Mouse (Mus musculus): ENCODE measurements around the gene Bglap2.
"Not testable (repeated sequence)": the region's sequence is repeated elsewhere in the genome, so short reads cannot be mapped to it uniquely, and the experiment has no call there.

Gene Bglap2

DNA sequence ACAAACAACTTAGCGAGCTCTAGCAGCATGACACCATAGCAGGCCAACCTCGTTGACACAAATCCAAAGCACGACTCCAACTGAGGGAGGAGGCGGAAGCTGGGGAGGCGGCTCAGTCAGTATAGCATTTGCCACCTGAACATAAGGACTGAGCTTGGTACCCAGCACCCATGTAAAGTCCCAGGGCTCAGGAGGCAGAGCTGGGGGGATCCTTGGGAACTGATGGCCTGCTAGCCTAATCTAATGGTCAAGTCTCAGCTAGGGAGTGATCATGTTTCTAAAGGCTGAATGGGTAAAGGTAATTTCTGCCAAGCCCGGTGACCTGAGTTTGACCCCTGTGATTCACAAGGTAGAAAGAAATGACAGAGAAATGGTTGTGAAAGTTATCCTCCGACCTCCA lies 29.0 kb upstream of the Bglap2 start:
- ChIA-PET CTCF (interaction anchor here (0.5 to 7.2 kb wide), 87 partner anchors 8 to 274 kb away, joined by 3 to 190 read pairs (median 4); partner anchors contain the start of genes Slc25a44 (in 3 of the 4), Cct3 (in 1 of the 4), Lmna (in 1 of the 4) and Paqr6 (in 1 of the 4)), POLR2A (interaction anchor here (0.6 to 8.6 kb wide), 62 partner anchors 8 to 1645 kb away, joined by 3 to 120 read pairs (median 4); partner anchors contain the start of genes Slc25a44 (in 3 of the 4), Smg5 (in 3 of the 4), Tmem79 (in 3 of the 4) and Sema4a (in 2 of the 4))

- POLR2A ChIA-PET: interaction anchor here (0.6 to 8.6 kb wide), 61 partner anchors 8 to 1646 kb away, joined by 3 to 120 read pairs (median 4); partner anchors contain the start of genes Slc25a44 (in 3 of the 4), Smg5 (in 3 of the 4), Tmem79 (in 3 of the 4) and Sema4a (in 2 of the 4)
- CTCF ChIA-PET: interaction anchor here (0.5 to 7.2 kb wide), 88 partner anchors 8 to 274 kb away, joined by 3 to 190 read pairs (median 4); partner anchors contain the start of genes Slc25a44 (in 3 of the 4), Cct3 (in 1 of the 4), Lmna (in 1 of the 4) and Paqr6 (in 1 of the 4)
These were observed 28.6 kb upstream of the Bglap2 start for GRCm38 (mm10) chr3:88407090-88407489.

GRCm38 (mm10) chr3:88403522-88404230 lies 25.2 kb upstream of the Bglap2 start:
- POLR2A ChIA-PET: interaction anchor here in 1 of 4 experiments (0.7 to 1.6 kb wide), 4 partner anchors 14 to 355 kb away, joined by 3 to 5 read pairs (median 4); partner anchors contain the start of gene Slc25a44
- CTCF ChIA-PET: interaction anchor here in 2 of 4 experiments (0.6 to 7.2 kb wide), 3 partner anchors 66 to 375 kb away, joined by 5 to 190 read pairs (median 5); no protein-coding TSS in a partner anchor

GRCm38 (mm10) chr3:88398666-88399065 lies 20.2 kb upstream of the Bglap2 start:
- CTCF ChIA-PET: interaction anchor here in 1 of 4 experiments (1.6 kb wide), 1 partner anchor 9 kb away, joined by 9 read pairs; no protein-coding TSS in a partner anchor
- POLR2A ChIA-PET: interaction anchor here in 2 of 4 experiments (1.2 to 7.0 kb wide), 4 partner anchors 10 to 68 kb away, joined by 3 to 50 read pairs (median 26); partner anchors contain the start of genes Pmf1 (in 2 of the 2) and Slc25a44 (in 1 of the 2)

DNA sequence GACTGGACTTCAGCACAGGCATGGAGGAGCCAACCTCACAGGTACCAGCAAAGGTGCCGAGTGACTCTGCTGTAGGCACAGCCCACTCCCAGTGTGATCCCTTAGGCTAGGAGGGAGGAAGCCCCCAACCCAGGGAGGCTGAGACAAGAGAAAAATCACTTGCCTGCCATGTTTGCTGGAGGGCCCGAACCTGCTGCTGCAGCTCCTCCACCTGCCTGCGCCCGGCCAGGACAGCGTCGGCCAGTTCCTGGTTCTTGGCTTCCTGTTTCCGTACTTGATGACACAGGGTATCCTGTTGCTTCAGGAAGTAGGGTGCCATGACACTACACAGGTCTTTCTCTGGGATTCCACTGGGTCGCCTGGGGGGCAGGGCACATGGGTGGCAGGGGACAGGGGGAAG lies 17.2 kb upstream of the Bglap2 start:
- ChIA-PET CTCF (interaction anchor here in 3 of 4 experiments (1.1 to 1.7 kb wide), 4 partner anchors 12 to 71 kb away, joined by 3 to 5 read pairs (median 3); no protein-coding TSS in a partner anchor), POLR2A (interaction anchor here in 3 of 4 experiments (0.6 to 7.0 kb wide), 8 partner anchors 13 to 173 kb away, joined by 3 to 50 read pairs (median 6); partner anchors contain the start of genes Pmf1 (in 2 of the 3), Lamtor2 (in 1 of the 3), Smg5 (in 1 of the 3) and Tmem79 (in 1 of the 3))

DNA sequence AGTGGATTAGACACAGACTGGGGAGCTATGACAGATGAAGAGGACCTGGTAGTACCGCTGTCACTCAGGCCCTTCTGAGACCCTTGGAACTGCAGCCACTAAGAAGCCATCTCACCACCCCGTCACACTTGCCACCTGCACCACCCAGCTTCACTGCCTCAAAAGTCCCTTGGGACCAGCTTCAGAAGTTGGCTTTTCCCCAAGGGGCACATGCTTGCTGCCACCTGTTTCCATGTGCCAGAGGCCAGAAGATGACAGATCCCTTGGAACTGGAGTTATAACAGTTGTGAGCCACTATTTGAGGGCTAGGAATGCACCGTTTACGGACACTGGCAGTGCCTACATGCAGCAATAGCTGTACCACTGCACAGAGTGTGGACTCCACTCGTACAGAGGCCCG lies 16.8 kb upstream of the Bglap2 start:
- CTCF ChIA-PET: interaction anchor here in 3 of 4 experiments (1.1 to 1.7 kb wide), 5 partner anchors 12 to 72 kb away, joined by 3 to 5 read pairs (median 3); no protein-coding TSS in a partner anchor
- POLR2A ChIA-PET: interaction anchor here in 3 of 4 experiments (1.0 to 7.0 kb wide), 8 partner anchors 12 to 173 kb away, joined by 3 to 50 read pairs (median 4); partner anchors contain the start of genes Pmf1 (in 2 of the 3), Smg5 (in 1 of the 3) and Tmem79 (in 1 of the 3)

GRCm38 (mm10) chr3:88393776-88394375 lies 15.4 kb upstream of the Bglap2 start:
- ChIA-PET CTCF (interaction anchor here in 3 of 4 experiments (1.2 to 1.7 kb wide), 3 partner anchors 14 to 73 kb away, joined by 3 to 5 read pairs (median 5); no protein-coding TSS in a partner anchor), POLR2A (interaction anchor here in 3 of 4 experiments (0.5 to 7.0 kb wide), 8 partner anchors 13 to 166 kb away, joined by 3 to 49 read pairs (median 4); partner anchors contain the start of gene Pmf1 (in 2 of the 3))

- ChIA-PET CTCF (interaction anchor here in 1 of 4 experiments (0.6 kb wide), 1 partner anchor 65 kb away, joined by 5 read pairs; no protein-coding TSS in a partner anchor), POLR2A (interaction anchor here in 1 of 4 experiments (0.6 kb wide), 3 partner anchors 8 to 271 kb away, joined by 3 to 4 read pairs (median 3); partner anchors contain the start of gene Lmna)
These were observed 5.9 kb upstream of the Bglap2 start, which contains the start of gene Bglap for GRCm38 (mm10) chr3:88384364-88384763. TSS of gene Bglap (minus strand) at chr3:88384464.

DNA sequence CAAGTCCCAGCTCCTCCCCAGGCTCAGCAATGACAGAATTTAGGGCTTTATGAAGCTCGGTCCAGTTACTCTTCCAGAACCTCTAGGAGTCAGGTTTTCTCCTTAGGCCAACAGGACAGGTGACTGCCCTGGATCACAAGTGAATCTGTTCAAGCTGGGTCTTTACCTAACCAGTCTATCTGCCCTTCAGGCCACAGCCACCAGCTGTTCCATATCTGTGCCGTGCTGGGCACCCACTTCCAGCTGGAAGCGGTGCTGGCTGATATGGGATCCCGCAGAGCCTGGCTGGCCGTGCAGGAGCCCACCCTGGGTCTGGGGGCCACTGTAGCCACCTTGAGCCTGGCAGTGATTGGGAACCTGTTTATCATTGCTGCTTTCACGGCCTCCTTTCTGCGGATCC lies 3.9 kb upstream of the Bglap2 start:
- ChIA-PET POLR2A (interaction anchor here in 2 of 4 experiments (0.7 to 0.9 kb wide), 2 partner anchors 58 to 67 kb away, joined by 3 read pairs; no protein-coding TSS in a partner anchor), CTCF (interaction anchor here in 1 of 4 experiments (0.7 kb wide), 1 partner anchor 339 kb away, joined by 3 read pairs; the partner anchor contains the start of gene Gpatch4)

GRCm38 (mm10) chr3:88381389-88382315 lies 3.2 kb upstream of the Bglap2 start:
- CTCF ChIA-PET: interaction anchor here in 1 of 4 experiments (0.7 kb wide), 1 partner anchor 339 kb away, joined by 3 read pairs; the partner anchor contains the start of gene Gpatch4
- POLR2A ChIA-PET: interaction anchor here in 2 of 4 experiments (0.7 to 0.9 kb wide), 2 partner anchors 59 to 68 kb away, joined by 3 read pairs; no protein-coding TSS in a partner anchor

- POLR2A ChIA-PET: interaction anchor here in 3 of 4 experiments (0.6 to 1.6 kb wide), 10 partner anchors 8 to 48 kb away, joined by 3 to 11 read pairs (median 4); partner anchors contain the start of genes Pmf1 (in 3 of the 3), Slc25a44 (in 2 of the 3), Smg5 (in 2 of the 3) and Tmem79 (in 2 of the 3)
- CTCF ChIA-PET: interaction anchor here in 1 of 4 experiments (1.0 kb wide), 1 partner anchor 107 kb away, joined by 3 read pairs; no protein-coding TSS in a partner anchor
These were observed 1.9 kb downstream of the Bglap2 start for GRCm38 (mm10) chr3:88376644-88377043.

DNA sequence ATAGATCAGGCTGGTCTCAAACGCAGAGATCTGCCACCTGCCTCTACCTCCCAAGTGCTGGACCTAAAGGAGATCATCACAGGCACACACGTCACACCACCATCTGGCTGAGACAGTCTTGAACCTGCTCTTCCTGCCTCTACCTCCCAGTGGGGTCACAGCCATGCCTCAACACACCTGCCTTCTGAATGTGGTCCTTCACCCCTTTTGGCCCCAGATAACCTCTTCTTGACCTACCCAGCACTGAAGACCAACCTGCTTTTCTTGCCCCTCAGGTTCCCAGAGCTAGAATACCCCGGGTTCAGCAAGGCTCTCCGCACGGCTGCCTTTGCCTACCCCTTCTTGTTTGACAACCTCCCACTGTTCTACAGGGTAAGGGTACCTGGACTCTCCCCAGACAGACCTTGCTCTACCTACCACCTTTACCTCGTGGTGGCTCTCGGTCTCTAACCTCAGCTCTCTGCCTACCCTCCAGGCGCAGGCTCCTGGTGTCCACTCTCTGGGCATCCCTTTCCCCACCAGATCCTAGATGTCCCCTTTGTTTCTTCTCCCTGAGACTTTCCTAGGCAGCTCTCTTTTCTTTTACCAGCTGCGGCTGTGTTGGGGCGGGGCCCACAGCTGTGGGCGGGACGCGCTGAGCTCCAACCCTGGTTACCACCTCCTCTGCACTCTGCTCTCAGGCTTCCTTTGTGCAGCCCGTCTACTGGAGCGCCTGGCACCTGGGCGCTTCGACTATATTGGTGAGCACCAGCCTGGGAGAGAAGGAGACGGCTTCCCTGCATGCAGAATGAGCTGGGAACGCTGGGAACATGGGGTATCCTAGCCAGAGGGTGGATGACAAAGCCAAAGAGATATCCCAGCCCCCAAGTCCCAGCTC lies 2.5 kb downstream of the Bglap2 start:
- ChIA-PET CTCF (interaction anchor here in 2 of 4 experiments (0.6 to 1.0 kb wide), 2 partner anchors 44 to 108 kb away, joined by 3 to 5 read pairs; no protein-coding TSS in a partner anchor), POLR2A (interaction anchor here in 3 of 4 experiments (0.6 to 1.6 kb wide), 16 partner anchors 9 to 924 kb away, joined by 3 to 11 read pairs (median 4); partner anchors contain the start of genes Pmf1 (in 3 of the 3), Slc25a44 (in 2 of the 3), Smg5 (in 2 of the 3) and Tmem79 (in 2 of the 3))

- CTCF ChIA-PET: not testable (repeated sequence)
- POLR2A ChIA-PET: interaction anchor here in 2 of 4 experiments (0.8 to 1.5 kb wide), 3 partner anchors 37 to 88 kb away, joined by 3 to 5 read pairs (median 3); partner anchors contain the start of gene Pmf1 (in 1 of the 2)
These were observed 5.9 kb downstream of the Bglap2 start, which contains the start of gene Bglap3 for GRCm38 (mm10) chr3:88372643-88373042. TSS of gene Bglap3 (minus strand) at chr3:88372743.

GRCm38 (mm10) chr3:88368511-88368910 lies 10.0 kb downstream of the Bglap2 start:
- CTCF ChIA-PET: not testable (repeated sequence)
- POLR2A ChIA-PET: interaction anchor here in 2 of 4 experiments (0.5 to 0.6 kb wide), 2 partner anchors 42 to 207 kb away, joined by 3 read pairs; partner anchors contain the start of gene Pmf1 (in 1 of the 2)

DNA sequence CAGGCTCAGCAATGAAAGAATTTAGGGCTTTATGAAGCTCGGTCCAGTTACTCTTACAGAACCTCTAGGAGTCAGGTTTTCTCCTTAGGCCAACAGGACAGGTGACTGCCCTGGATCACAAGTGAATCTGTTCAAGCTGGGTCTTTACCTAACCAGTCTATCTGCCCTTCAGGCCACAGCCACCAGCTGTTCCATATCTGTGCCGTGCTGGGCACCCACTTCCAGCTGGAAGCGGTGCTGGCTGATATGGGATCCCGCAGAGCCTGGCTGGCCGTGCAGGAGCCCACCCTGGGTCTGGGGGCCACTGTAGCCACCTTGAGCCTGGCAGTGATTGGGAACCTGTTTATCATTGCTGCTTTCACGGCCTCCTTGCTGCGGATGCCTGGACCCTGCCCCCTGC lies 11.0 kb downstream of the Bglap2 start:
- CTCF ChIA-PET: not testable (repeated sequence)
- POLR2A ChIA-PET: interaction anchor here in 3 of 4 experiments (2.2 to 28.0 kb wide), 4 partner anchors 14 to 31 kb away, joined by 5 to 943 read pairs (median 234); partner anchors contain the start of genes Smg5 (in 3 of the 3) and Tmem79 (in 3 of the 3)
